Mouse (Mus musculus) G1E-ER4 (cell line): ENCODE data around the gene Nfic. TPM values are rescaled to one million over a fixed set of nuclear protein-coding genes. Genes with fewer than 3 reads are reported as not detected.

Experiments
- GATA1 ChIP-seq: IDR thresholded peaks from one replicate; pipeline ENCODE4 v1.8.0; 2012; ENCODE audit warnings: low read length, inconsistent platforms
- polyA plus RNA-seq: library from polyadenylated mRNA; stranded (reverse); fragments of >175 nt; gene quantifications from 2 replicates; pipeline ENCODE4 v1.2.3, GENCODE M21; 2012

The Nfic gene
- polyA plus RNA-seq, 1 experiment = 37.9 TPM

GRCm38 (mm10) chr10:81401205-81401520, 54.3 kb downstream of the Nfic start:
- no peak for TF ChIP-seq GATA1

GRCm38 (mm10) chr10:81400371-81401204, 54.8 kb downstream of the Nfic start:
- TF ChIP-seq GATA1 = no peak

GRCm38 (mm10) chr10:81399798-81400308, 55.6 kb downstream of the Nfic start:
- no peak for TF ChIP-seq GATA1

- no peak for TF ChIP-seq GATA1
These were observed 56.1 kb downstream of the Nfic start for GRCm38 (mm10) chr10:81399296-81399695.

GRCm38 (mm10) chr10:81396749-81397148, 58.7 kb downstream of the Nfic start:
- no peak for TF ChIP-seq GATA1

GRCm38 (mm10) chr10:81395865-81396264, 59.6 kb downstream of the Nfic start:
- no peak for TF ChIP-seq GATA1

GRCm38 (mm10) chr10:81395127-81395526, 60.3 kb downstream of the Nfic start:
- TF ChIP-seq GATA1 = no peak

- no peak for TF ChIP-seq GATA1
These were observed 61.9 kb downstream of the Nfic start for GRCm38 (mm10) chr10:81393456-81394063.

- no peak for TF ChIP-seq GATA1
These were observed 62.7 kb downstream of the Nfic start, which contains the start of gene Smim24 for GRCm38 (mm10) chr10:81392781-81393185. Gene Smim24 (plus strand): TSS chr10:81393051.

- no peak for TF ChIP-seq GATA1
These were observed 63.2 kb downstream of the Nfic start for GRCm38 (mm10) chr10:81392270-81392669.

- no peak for TF ChIP-seq GATA1
These were observed 64.8 kb downstream of the Nfic start for GRCm38 (mm10) chr10:81390678-81390965.

GRCm38 (mm10) chr10:81389801-81390677, 65.4 kb downstream of the Nfic start:
- no peak for TF ChIP-seq GATA1

- no peak for TF ChIP-seq GATA1
These were observed 66.1 kb downstream of the Nfic start for GRCm38 (mm10) chr10:81389373-81389772.

GRCm38 (mm10) chr10:81388505-81389055, 66.9 kb downstream of the Nfic start, which contains the start of gene Gm48552:
Gene Gm48552 (plus strand): TSS chr10:81389005.
- no peak for TF ChIP-seq GATA1

- TF ChIP-seq GATA1 = no peak
These were observed 67.7 kb downstream of the Nfic start for GRCm38 (mm10) chr10:81387716-81388115.
